Mouse (Mus musculus) heart, embryonic 14.5 days (tissue): ENCODE measurements at regions not wholly inside any gene's neighbourhood (a gene's known extent, or its start where the extent isn't known, plus 50 kb on each side); places are given as distances from the start of the nearest gene placed in this dataset.

Experiments
- ATAC-seq: fragments of 200-750 bp; cut with Nextera tagmentation; 2 replicates; pipeline ENCODE4 v1.8.0; 2017; ENCODE audit warnings: low read depth, moderate TSS enrichment; ENCODE audit not compliant: insufficient number of reproducible peaks, insufficient read depth, low FRiP score
- H3K27ac ChIP-seq, 2 experiments: fragments of 200-500 bp in 1 of 2; fragments of 300-500 bp in 1 of 2; sonication (generic) in 1 of 2; replicated peaks in 1 of 2; 2 replicates each; pipeline ENCODE4 v1.5.1; 2012 to 2014; ENCODE audit warnings: low read depth in 2 of 2, low read length in 2 of 2, control low read depth in 1 of 2, mild to moderate bottlenecking in 1 of 2, mixed read lengths in 1 of 2; ENCODE audit not compliant: control insufficient read depth in 1 of 2, insufficient read depth in 1 of 2
- H3K27me3 ChIP-seq: fragments of 300-500 bp; sonication (generic); 2 replicates; pipeline ENCODE4 v1.6.1; 2014; ENCODE audit warnings: mild to moderate bottlenecking, low read length, control low read depth; ENCODE audit not compliant: control insufficient read depth, insufficient read depth
- H3K36me3 ChIP-seq: fragments of 300-500 bp; sonication (generic); 2 replicates; pipeline ENCODE4 v1.6.1; 2014; ENCODE audit warnings: mild to moderate bottlenecking, control low read depth, low read length, mixed read lengths; ENCODE audit not compliant: control insufficient read depth, insufficient read depth
- H3K4me1 ChIP-seq, 2 experiments: fragments of 200-500 bp in 1 of 2; fragments of 300-500 bp in 1 of 2; sonication (generic) in 1 of 2; 2 replicates each; pipeline ENCODE4 v1.6.1; 2012 to 2014; ENCODE audit warnings: low read length in 2 of 2, control low read depth in 1 of 2, mixed read lengths in 1 of 2; ENCODE audit not compliant: control insufficient read depth in 2 of 2, insufficient read depth in 2 of 2
- H3K4me2 ChIP-seq: fragments of 300-500 bp; sonication (generic); 2 replicates; pipeline ENCODE4 v1.6.1; 2014; ENCODE audit warnings: mild to moderate bottlenecking, low read length
- H3K4me3 ChIP-seq, 2 experiments: fragments of 200-500 bp in 1 of 2; fragments of 300-500 bp in 1 of 2; sonication (generic) in 1 of 2; 2 replicates each; pipeline ENCODE4 v1.5.1; 2012 to 2014; ENCODE audit warnings: low read length in 2 of 2, mild to moderate bottlenecking in 2 of 2, control low read depth in 1 of 2, low read depth in 1 of 2, moderate library complexity in 1 of 2; ENCODE audit not compliant: control insufficient read depth in 1 of 2, insufficient read depth in 1 of 2
- H3K9ac ChIP-seq: fragments of 300-500 bp; sonication (generic); 2 replicates; pipeline ENCODE4 v1.6.1; 2014; ENCODE audit warnings: mild to moderate bottlenecking, low read length
- H3K9me3 ChIP-seq: fragments of 300-500 bp; sonication (generic); 2 replicates; pipeline ENCODE4 v1.6.1; 2016; ENCODE audit warnings: low read length, control low read depth; ENCODE audit not compliant: control insufficient read depth
- WGBS: fragments of 180-500 bp; shearing (Covaris S2); extraction: QIAGEN DNeasy Blood & Tissue Kit; methylation state at CpG from one replicate; pipeline ENCODE4 v1.1.7; 2014; 5-methylcytosine and 5-hydroxymethylcytosine counted together

GRCm38 (mm10) chr2:61527127-61527526 lies 51.3 kb upstream of the Tank start:
- no peaks in the 10 kb centered on the region for H3K27me3 ChIP-seq
- no peak for ATAC-seq
- no peak overlapping the region for H3K9ac ChIP-seq
- H3K27ac ChIP-seq = no peak overlapping the region
- H3K36me3 ChIP-seq = no peaks in the 10 kb centered on the region
- WGBS = 82% methylated on average over 3 of the region's 3 CpGs
- no peak overlapping the region for H3K4me2 ChIP-seq
- H3K9me3 ChIP-seq = no peaks in the 10 kb centered on the region
- H3K4me1 ChIP-seq = no peaks in the 10 kb centered on the region
- H3K4me3 ChIP-seq = no peak overlapping the region

GRCm38 (mm10) chr2:61524060-61524734 lies 54.2 kb upstream of the Tank start:
- H3K4me3 ChIP-seq = no peak overlapping the region
- 79% methylated on average over 6 of the region's 6 CpGs for WGBS
- H3K27me3 ChIP-seq = no peaks in the 10 kb centered on the region
- H3K4me1 ChIP-seq = no peaks in the 10 kb centered on the region
- no peak overlapping the region for H3K9ac ChIP-seq
- H3K27ac ChIP-seq = no peak overlapping the region
- H3K9me3 ChIP-seq = no peaks in the 10 kb centered on the region
- H3K36me3 ChIP-seq = no peaks in the 10 kb centered on the region
- no peak for ATAC-seq
- H3K4me2 ChIP-seq = no peak overlapping the region

- Histone ChIP-seq H3K4me3 (no peak overlapping the region), H3K27ac (no peak overlapping the region), H3K4me2 (no peak overlapping the region), H3K4me1 (no peaks in the 10 kb centered on the region), H3K36me3 (no peaks in the 10 kb centered on the region), H3K27me3 (no peaks in the 10 kb centered on the region), H3K9ac (no peak overlapping the region), H3K9me3 (no peaks in the 10 kb centered on the region)
- WGBS = 90% methylated on average over 6 of the region's 6 CpGs
- no peak for ATAC-seq
Observed at GRCm38 (mm10) chr2:61514445-61515123, 63.8 kb upstream of the Tank start.

- Histone ChIP-seq H3K36me3 (no peaks in the 10 kb centered on the region), H3K4me2 (no peak overlapping the region), H3K27me3 (no peaks in the 10 kb centered on the region), H3K9me3 (no peaks in the 10 kb centered on the region), H3K4me1 (no peaks in the 10 kb centered on the region), H3K4me3 (no peak overlapping the region), H3K9ac (no peak overlapping the region), H3K27ac (no peak overlapping the region)
- ATAC-seq = no peak
- WGBS = 65% methylated on average over 12 of the region's 12 CpGs
Observed at GRCm38 (mm10) chr2:61513787-61514444, 64.5 kb upstream of the Tank start.

- ATAC-seq = no peak
- H3K4me2 ChIP-seq = no peak overlapping the region
- H3K27ac ChIP-seq = no peak overlapping the region
- no peaks in the 10 kb centered on the region for H3K36me3 ChIP-seq
- H3K9me3 ChIP-seq = no peaks in the 10 kb centered on the region
- no peak overlapping the region for H3K4me3 ChIP-seq
- WGBS = 80% methylated on average over 4 of the region's 4 CpGs
- no peaks in the 10 kb centered on the region for H3K4me1 ChIP-seq
- H3K27me3 ChIP-seq = no peaks in the 10 kb centered on the region
- H3K9ac ChIP-seq = no peak overlapping the region
Observed at GRCm38 (mm10) chr2:61503594-61503993, 74.8 kb upstream of the Tank start.

- Histone ChIP-seq H3K4me3 (no peak overlapping the region), H3K4me2 (no peak overlapping the region), H3K9me3 (no peaks in the 10 kb centered on the region), H3K27ac (no peak overlapping the region), H3K36me3 (no peaks in the 10 kb centered on the region), H3K27me3 (no peaks in the 10 kb centered on the region), H3K4me1 (no peaks in the 10 kb centered on the region), H3K9ac (no peak overlapping the region)
- 81% methylated on average over 5 of the region's 5 CpGs for WGBS
- no peak for ATAC-seq
Observed at GRCm38 (mm10) chr2:61501922-61502321, 76.5 kb upstream of the Tank start.

GRCm38 (mm10) chr2:61499266-61499665 lies 79.1 kb upstream of the Tank start:
- Histone ChIP-seq H3K27ac (no peak overlapping the region), H3K9me3 (no peaks in the 10 kb centered on the region), H3K9ac (no peak overlapping the region), H3K27me3 (no peaks in the 10 kb centered on the region), H3K4me3 (no peak overlapping the region), H3K4me2 (no peak overlapping the region), H3K36me3 (no peaks in the 10 kb centered on the region), H3K4me1 (peaks cover 0 to under 1% of the 10 kb centered on the region in 2 experiments; a peak in 2 of 4 replicates)
- WGBS = 63% methylated on average over 1 of the region's 1 CpGs
- ATAC-seq = no peak
